Mouse (Mus musculus): Measurements from ENCODE around the gene Jade2.
A peak's percentile ranks its signal among the peaks of the same experiment; 100 is the strongest.

Jade2 gene

DNA sequence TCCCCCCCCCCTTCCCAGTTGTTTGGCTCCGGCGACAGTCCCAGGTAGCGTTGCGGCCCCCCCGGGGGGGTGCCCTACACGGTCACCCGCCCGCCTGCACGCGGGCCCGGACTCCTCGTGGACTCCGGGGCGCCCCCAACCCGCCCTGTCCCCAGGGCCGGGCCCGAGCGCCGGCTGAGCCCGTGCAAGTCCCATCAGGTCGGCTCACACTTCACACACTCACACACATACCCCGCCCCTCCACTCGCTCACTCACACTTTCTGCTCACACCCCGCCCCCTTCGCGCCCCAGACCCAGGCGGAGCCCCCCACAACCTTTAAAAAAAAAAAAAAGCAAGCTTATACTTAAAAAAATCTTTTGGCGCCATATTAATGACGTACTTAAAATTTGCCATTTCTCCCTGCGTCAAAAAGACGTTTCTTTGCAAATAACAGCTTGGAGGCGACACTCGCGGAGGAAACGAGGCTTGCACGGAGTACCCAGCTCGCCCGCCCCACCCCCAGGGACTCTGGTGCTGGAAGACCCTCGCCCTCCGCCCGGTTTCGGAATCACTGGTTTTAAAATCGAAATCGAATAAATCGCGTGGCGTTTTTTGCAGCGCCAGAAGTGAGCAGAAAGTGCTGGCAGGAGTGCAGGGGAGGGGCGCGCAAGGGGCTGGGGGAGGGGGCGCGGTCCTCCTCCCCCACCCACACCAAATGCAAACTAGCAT, 520 bp upstream of the Jade2 start:
- peak; percentile 55 for DNase-seq (ENCODE audit: extremely low spot score, low spot score)

DNA sequence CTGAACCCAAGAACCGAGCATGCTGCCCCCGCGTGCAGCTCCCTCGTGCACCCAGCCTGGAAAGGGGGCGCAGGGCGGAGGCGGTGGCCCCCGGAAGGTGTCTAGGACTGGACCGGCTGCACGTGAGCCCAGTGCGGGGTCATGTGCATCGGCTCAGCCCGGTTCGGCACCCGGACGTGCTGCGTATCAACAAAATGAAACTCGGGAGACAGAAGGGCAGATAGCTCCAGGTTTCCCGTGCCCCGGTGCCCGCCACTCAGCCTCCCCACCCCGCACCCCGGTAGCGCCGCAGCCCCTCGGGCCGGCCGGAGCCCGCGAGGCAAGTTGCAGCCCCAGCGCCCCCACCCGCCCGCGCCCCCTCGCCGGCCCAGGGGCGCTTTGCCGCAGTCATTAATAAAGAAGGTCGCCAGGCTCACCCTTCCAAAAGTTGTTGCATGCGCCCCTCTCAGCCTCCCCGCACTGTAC, 805 bp downstream of the Jade2 start:
- DNase-seq (ENCODE audit: extremely low spot score, low spot score): peak; percentile 64

DNA sequence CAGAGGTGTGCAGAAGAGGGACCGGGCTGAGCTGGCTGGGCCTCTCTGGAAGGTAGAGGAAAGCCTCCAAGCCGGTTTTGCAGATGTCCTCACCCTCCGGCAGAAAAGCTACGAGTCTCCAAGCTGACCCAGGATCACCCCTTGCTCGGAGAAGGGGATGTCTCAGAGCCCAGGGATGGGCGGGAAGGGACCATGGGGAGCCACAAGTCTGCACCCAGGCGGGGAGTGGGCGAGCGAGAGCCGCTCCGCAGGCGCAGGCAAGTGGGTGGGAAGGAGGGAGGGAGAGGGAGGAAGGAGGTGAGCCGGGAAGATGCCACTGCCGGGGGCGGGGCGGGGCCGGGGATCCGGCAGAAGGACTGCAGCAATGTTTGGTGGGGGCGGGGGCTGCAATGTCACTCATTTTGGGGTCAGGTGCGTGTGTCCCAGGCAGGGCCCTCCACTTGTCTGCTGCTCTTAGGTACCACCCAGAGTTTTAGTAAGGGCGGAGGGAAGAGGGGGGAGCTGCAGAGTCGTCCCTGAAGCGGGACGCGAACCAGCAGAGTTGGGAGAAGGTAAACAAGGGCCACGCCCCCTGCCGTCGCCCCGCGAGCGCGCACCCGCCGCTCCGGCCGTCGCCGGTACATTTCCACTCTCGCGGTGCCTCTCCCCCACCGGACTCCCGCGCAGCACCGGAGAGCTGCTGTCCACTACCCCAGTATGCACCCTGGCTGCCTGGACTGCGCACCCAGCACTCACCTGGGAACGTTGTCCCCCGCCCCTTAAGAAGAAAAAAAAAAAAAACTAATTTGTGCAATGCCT, 1.4 kb downstream of the Jade2 start:
- no peak for DNase-seq (ENCODE audit: extremely low spot score, low spot score)

DNA sequence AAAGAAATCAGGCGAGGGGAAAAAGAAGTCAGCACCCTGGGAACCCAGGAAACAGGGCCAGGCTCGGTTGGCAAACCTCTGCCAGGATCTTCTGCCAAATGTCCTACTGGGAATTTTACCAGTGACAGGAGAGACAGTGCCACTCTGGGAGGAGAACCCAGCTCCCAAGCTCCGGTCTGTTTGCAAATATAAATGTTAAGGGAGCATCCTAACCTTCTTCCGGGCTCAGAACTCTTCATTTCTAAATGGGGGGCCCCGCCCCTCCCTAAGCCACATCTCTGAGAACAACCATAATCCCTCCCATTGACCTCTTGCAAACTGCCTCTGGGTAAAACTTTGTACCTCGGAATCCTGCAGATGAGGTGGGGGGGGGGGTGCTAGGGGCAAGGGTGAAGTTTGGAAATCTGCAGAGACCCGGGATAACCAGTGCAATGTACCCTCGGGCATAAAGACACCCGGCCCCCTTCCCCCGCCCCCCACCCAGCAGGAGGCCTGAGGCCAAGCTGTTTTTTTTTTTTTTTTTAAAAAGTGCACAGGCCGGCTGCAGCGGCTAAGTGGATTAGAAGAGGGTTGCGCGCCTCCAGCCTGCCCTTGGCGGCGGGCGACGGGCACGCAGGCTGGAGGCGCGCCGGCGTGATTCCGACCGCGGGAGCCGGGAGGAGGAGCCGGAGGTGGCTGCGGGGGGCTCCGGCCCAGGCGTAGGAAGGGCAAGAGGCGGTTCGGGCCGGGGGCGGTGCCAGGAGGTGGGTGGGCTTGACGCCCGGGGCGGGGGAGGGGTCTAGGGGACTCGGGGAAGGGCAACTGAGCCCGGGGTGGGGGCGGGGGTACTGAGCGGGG, 2.3 kb downstream of the Jade2 start:
- DNase-seq (ENCODE audit: extremely low spot score, low spot score): peak; percentile 87

DNA sequence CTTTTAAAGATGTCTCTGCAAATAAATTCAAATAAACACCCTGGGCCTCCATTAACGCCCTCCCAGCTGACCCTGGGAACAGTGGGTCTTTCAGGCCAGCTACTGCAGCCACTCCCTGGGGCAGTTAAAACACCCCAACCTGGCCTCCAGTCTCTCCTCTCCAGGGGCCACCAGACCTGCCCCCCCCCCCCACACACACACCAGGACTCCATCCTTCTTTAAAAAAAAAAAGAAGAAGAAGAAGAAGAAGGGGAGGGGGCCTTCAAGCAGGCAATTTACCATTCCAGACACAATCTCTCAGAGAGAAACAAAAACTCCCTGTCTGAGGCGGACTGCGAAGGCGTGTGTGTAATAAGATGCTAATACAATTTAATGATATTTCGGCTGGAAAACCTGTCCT, 4.9 kb downstream of the Jade2 start:
- DNase-seq (ENCODE audit: extremely low spot score, low spot score): no peak

DNA sequence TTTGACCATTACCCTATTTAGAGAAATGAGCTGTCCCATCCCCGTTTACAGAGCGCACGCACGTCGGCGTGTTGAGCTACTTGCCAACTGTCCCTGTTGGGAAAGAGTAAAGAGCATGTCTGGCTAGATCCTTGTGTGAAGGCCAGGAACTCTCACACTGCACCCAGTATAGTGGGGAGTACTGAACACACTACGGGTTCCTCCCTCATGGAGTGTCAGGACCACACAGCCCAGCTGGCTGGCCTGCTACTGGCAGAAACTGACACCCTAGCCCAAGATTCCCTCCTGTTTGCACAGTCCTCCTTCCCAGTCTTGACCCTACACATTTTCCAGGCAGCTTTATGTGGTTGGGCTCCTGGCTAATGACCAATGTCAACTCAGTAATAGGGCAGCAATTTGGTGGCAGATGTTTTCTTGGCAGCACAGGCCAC, 5.3 kb downstream of the Jade2 start:
- DNase-seq (ENCODE audit: extremely low spot score, low spot score): no peak

DNA sequence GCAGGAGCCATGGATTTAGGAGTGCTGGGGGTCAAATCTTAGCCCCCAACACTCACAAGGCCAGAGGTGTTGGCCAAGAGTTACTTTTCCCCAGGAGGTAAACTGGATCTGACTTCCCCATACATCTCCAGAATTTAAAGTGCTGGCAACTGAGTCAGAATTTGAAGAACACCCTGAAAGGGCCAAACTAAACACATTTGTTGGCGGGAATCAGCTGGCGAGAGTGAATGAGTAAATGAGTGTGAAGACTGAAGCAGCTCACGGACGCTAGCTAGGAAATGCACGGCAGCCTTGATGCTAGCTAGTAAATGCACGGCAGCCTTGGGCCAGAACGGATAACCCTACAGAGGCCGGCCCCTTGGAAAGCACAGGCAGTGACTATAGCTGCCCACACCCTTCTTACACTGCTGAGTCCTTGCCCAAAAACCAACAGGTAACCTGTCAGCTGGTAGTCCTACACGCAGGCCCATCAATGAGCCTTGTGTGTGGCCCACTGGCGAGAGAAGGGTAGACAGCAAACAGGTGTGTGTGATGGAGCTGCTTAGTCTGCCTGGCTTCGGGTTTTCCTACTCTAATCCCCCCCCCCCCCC, 6.6 kb downstream of the Jade2 start:
- DNase-seq (ENCODE audit: extremely low spot score, low spot score): no peak

DNA sequence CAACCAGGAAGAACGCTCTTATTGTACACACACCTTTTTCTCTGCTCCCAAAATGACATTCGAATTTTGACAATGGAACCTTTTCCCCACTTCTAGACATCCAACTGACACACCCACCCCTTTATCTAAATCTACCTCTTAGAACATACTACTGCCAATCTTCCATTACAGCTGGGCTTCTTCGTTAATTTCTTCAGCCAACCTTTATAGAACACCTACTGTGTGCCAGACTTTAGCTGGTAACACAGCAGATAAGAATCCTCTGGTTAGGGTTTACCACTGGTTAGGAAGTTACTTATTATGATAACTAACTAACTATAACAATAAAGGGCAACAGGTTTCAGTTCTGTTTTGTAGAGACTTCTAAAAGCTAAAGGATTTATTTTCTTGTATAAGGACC, 9.1 kb downstream of the Jade2 start:
- no peak for DNase-seq (ENCODE audit: extremely low spot score, low spot score)

DNA sequence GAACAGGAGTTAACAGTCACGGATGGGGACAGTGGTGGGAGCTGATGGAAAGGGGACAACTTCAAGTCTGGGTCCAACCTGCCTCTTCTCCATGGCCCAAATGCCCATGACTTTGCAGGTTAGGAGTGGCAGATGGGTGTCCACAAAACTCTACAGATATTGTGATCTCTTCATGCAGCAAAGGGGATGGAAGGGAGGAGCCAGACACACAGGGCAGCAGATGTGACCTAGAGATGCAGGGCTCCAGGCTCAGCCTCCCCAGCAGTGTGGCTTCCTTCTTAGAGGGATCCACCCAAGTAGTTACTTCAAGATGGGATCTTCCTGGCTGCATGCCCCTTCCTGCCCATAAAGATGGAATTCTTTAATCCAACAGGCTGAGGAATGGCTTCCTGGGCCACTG, 9.6 kb downstream of the Jade2 start:
- no peak for DNase-seq (ENCODE audit: extremely low spot score, low spot score)

DNA sequence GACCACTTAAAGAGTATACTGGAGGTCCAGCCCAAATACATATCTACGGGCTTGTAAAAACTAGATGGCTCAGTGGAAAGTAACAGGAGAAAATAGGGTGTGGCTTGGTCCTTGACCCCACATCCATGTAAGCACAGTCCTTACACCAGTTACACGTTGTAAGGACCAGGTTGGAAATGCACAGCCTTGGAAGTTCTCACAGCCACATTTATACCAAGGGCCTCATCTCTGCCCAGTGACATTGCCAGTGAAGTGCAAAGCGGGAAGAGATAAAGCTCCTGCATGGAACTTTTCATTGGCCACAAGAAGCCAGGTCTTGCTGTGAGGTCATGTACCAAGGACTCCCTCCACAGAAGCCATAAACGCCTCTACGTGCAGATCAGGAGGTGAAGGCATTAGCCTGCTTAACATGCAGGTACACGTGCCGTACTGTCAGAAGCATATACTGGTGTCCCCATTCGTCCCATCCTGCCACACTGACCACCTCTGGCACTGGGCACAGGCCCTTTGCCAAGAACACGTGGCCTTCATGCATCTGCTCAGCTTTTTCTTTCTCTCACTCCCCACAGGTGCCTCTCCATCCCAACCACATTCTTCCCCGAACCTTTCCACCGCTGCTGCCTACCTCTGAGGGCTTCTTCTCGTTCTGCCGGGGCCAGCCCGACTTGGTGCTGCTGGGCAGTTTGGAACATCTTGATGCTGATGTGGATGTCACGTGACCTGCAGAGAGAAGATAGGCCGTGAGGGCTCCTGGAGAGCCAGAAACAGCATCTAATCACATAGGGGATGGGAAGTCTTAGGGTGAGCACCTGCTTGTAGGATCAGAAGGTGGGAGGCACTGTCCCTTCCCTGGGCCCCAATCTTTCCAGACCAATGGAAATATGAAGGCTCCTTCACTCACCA, 11.2 kb downstream of the Jade2 start:
- DNase-seq (ENCODE audit: extremely low spot score, low spot score): no peak

DNA sequence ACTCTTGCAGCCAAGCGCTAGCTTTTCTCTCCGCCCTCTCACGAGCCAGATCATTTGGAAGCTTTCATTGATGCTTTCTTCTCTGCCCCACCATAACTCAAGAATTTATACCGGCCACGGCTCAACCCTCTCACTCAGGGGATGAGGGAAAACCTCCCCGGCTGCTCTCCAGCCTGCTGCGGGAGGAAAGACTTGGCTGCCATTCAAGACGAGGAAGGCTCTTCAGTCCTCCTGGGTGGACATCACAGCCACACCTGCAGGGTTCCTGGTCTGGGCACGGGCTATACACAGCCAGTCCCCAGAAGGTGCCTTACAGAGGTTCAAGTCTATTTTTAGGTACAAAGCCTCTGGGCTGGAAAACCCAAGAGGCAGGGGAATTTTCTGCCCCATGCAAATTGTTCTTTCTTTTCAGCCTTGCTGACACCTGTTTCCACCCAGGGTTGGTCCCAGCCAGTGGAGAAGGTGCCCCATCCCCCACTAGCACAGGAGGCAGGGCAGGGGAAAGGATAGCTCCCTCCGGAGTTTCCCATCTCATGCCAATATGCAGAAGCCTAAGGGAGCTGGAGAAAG, 12.8 kb downstream of the Jade2 start:
- DNase-seq (ENCODE audit: extremely low spot score, low spot score): no peak

DNA sequence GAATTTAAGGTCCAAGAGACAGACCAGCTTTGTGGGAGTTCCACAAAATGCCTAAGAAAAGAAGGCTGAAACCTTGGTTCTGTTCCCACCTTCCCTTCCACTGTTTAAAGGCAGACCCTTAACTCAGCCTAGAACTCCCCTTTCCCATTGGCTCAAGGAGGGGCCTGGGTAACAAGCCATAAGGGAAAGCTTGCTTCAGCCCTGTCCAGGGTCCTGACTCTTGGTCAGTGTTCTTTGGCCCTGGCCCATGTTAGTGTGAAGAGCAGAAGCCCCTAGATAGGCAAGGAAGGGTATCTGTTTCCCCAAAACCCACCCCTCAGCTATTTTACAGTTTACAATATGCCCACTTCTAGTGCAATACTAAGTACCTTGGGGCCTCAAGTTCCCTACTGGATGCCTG, 13.6 kb downstream of the Jade2 start:
- peak; percentile 30 for DNase-seq (ENCODE audit: extremely low spot score, low spot score)

DNA sequence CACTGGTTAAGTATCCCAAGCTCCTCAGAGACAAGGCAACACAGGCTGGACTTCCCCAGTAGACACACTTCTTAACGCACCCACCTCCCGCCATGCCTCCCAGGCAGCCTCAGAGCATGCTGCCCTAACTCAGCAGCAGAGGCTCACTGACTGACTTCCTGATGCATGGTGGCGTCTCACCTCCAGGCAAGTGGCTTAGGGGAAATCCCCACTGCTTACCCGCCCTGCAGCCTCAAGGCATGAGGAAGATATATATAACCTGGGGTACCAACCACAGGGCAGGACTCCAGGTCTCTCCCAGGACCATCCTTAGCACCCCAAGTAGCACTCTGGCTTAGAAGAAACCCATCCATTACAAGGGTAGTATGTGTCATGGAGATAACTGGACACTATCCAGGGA, 14.3 kb downstream of the Jade2 start:
- DNase-seq (ENCODE audit: extremely low spot score, low spot score): no peak

DNA sequence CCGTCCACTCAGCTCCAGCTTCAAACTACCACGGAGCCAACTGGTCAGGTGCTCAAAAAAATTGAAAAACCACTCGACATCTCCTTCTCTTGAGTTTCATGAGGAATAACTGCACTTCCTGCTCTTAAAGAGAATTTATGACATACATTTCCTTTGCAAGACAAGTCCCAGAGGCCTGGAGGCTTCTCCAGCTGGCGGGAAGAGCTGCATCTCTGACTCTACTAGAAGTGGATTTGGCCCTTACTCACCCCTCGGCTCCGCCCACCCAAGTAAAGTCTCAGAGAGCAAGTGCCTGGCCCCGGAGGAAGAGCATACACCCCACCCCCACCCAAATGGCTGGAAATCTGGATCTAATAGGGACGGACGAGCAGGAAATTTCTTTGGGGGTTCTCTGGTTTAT, 16.3 kb downstream of the Jade2 start:
- no peak for DNase-seq (ENCODE audit: extremely low spot score, low spot score)

DNA sequence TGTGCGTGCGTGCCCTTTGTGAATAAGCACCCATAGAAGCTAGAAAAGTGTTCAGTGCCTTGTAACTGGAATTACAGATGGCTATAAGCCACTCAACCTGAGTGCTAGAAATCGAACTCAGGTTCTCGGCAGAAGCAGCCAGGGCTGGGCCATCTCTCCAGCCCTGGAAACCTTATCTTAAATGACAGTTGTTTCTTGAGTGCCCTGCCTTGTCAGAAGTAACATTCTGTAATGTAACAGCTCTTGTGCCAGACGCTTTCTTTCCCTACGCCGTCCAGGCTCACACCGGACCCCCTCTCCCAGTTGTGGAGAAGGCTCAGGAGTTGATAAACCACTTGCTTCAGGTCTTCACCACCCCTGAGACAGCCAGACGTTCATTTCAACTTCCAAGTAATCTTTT, 16.8 kb downstream of the Jade2 start:
- no peak for DNase-seq (ENCODE audit: extremely low spot score, low spot score)

DNA sequence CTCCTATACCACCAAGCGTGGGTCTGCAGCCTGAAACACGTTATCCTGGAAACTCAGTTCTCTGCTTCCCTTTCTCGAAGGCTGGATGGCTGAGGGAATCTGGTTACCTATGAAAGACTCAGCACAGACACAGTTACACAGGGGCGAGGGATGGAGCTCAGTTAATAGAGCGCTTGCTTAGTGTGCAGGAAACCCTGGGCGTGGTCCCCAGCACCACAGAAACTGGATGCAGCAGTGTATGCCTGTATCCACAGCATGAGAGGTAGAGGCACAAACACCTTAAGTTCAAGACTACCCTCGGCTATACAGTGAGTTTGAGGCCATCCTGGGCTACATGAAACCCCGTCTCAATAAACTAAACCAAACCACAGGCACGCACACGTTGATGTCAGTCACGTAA, 17.5 kb downstream of the Jade2 start:
- no peak for DNase-seq (ENCODE audit: extremely low spot score, low spot score)

DNA sequence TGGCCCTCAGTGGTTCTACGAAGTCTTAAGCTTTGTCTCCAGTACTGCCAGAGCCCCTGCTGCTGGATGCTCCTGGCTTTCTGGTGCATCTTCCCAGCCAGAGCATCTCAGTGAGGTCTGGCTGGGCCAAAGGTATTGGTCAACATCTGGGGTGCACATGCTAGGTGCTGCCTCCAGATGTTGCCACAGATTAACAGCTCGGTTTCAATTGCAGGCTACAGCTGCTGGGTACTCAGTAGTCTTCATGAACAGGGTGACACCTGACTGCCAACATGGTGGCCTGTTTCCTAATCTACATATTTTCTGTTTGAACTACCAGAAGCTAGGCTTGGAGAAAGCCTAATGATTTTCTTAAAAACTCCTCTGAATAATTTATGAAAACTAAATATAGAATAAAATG, 18.3 kb downstream of the Jade2 start:
- no peak for DNase-seq (ENCODE audit: extremely low spot score, low spot score)

DNA sequence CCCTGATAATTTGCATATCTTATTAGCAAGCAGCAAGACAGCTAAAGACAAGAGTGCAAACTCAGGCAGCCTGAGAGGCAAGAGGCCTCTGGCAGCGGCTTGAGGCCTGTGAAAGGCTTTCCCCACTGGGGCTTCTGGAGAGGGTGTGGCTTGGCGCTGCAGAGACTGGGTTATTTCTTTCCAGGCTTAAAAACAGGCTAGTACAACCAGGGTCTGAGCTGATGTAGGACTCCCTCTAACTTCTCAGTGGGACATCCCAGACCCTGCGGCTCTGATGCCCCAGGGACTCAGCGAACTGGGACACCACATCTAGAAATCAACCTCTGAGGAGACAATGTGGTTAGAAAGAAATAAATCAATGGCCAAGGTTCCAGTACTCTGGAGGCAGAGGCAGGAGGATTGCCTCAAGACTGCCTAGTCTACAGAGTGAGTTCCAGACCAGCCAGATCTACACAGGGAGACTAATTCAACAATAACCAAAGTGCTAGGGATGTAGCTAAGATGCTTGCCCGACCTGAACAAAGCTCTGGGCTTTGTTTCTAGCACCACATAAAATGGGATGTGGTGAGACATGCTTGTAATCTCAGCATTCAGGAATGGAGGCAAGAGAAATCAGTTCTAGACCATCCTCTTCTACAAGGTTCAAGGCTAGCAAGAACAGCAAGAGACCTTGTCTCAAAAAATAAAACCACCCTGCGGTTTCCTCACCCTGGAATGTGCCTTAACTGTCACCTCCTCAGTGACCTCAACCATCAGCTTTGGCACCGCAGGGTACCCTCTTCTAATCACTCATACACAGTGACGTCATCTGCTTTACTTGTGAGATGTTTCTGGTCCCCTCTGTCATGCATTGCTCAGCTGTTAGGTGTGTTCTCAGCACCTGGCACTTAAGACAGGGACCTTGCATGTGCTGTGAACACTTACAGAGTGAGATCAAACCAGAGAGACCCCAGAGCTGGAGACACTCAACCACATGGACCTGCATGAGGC, 20.0 kb downstream of the Jade2 start:
- DNase-seq (ENCODE audit: extremely low spot score, low spot score): no peak

DNA sequence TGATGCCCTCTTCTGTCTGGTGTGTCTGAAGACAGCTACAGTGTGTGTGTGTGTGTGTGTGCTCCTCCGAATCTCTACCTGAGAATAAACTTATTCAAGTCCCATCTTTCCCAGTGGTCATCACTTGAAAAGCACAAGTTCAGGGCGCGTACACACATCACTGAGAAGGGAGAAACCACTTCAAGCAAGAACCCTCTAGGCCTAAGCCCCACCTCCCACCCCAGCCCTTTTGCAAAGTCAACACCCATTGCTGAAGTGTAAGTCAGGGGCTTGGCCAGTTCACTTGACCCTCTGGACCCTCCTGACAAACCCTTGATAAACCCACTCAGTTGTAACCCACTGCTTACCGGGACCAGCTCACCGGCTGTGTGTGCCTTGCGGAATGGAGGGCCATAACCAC, 20.9 kb downstream of the Jade2 start:
- no peak for DNase-seq (ENCODE audit: extremely low spot score, low spot score)
